Mouse (Mus musculus) kidney, adult 8-10 months (tissue): ENCODE measurements around the gene Ap4b1.
"Not testable (repeated sequence)": the region's sequence is repeated elsewhere in the genome, so short reads cannot be mapped to it uniquely, and the experiment has no call there.

ENCODE experiments used
- DNase-seq, 2 experiments: peaks; one replicate each; pipeline ENCODE4 v3.0.0; 2022

Gene Ap4b1

GRCm38 (mm10) chr3:103808891-103809798, at the start of gene Ap4b1, which contains the start of the genes Dclre1b and Gm43064:
Ap4b1 (plus strand) TSS chr3:103809520.
Dclre1b (minus strand) TSS chr3:103809444.
Gm43064 (plus strand) TSS chr3:103809573.
- peak; percentile 86 to 89 for DNase-seq

GRCm38 (mm10) chr3:103766789-103767188, 42.5 kb upstream of the Ap4b1 start:
- no peak for DNase-seq

- DNase-seq: peak; percentile 83 to 88
These were observed 37.7 kb upstream of the Ap4b1 start for GRCm38 (mm10) chr3:103771531-103772130.

GRCm38 (mm10) chr3:103772846-103773245, 36.5 kb upstream of the Ap4b1 start:
- DNase-seq: peak in 1 of 2 experiments; percentile 67

GRCm38 (mm10) chr3:103773508-103773907, 35.8 kb upstream of the Ap4b1 start:
- no peak for DNase-seq

GRCm38 (mm10) chr3:103774009-103774408, 35.3 kb upstream of the Ap4b1 start:
- no peak for DNase-seq

GRCm38 (mm10) chr3:103777940-103778339, 31.4 kb upstream of the Ap4b1 start:
- DNase-seq: no peak

GRCm38 (mm10) chr3:103778660-103779059, 30.7 kb upstream of the Ap4b1 start:
- DNase-seq: no peak

GRCm38 (mm10) chr3:103779183-103779582, 30.1 kb upstream of the Ap4b1 start:
- no peak for DNase-seq

GRCm38 (mm10) chr3:103780271-103780670, 29.0 kb upstream of the Ap4b1 start:
- no peak for DNase-seq

- no peak for DNase-seq
These were observed 28.5 kb upstream of the Ap4b1 start for GRCm38 (mm10) chr3:103780777-103781176.

- no peak for DNase-seq
These were observed 26.3 kb upstream of the Ap4b1 start for GRCm38 (mm10) chr3:103782844-103783609.

- no peak for DNase-seq
These were observed 22.1 kb upstream of the Ap4b1 start for GRCm38 (mm10) chr3:103787225-103787624.

GRCm38 (mm10) chr3:103789096-103789495, 20.2 kb upstream of the Ap4b1 start:
- DNase-seq: no peak

GRCm38 (mm10) chr3:103789891-103790345, 19.4 kb upstream of the Ap4b1 start:
- peak in 1 of 2 experiments; percentile 48 for DNase-seq

GRCm38 (mm10) chr3:103790346-103791145, 18.8 kb upstream of the Ap4b1 start:
- DNase-seq: no peak

- DNase-seq: peak; percentile 92 to 94
These were observed 17.9 kb upstream of the Ap4b1 start, which contains the start of gene Hipk1 for GRCm38 (mm10) chr3:103791230-103792110. Hipk1 (minus strand) TSS chr3:103791563.

GRCm38 (mm10) chr3:103792111-103792406, 17.3 kb upstream of the Ap4b1 start:
- DNase-seq: not testable (repeated sequence)

- DNase-seq: no peak
These were observed 16.8 kb upstream of the Ap4b1 start for GRCm38 (mm10) chr3:103792566-103792965.

GRCm38 (mm10) chr3:103796389-103796788, 12.9 kb upstream of the Ap4b1 start:
- DNase-seq: no peak

- DNase-seq: no peak
These were observed 9.8 kb upstream of the Ap4b1 start for GRCm38 (mm10) chr3:103799507-103799906.
